Mouse (Mus musculus): ENCODE measurements around the gene Tm9sf2. TPM values are rescaled to one million over a fixed set of nuclear protein-coding genes. Genes with fewer than 3 reads are reported as not detected.
"Not testable (repeated sequence)": the region's sequence is repeated elsewhere in the genome, so short reads cannot be mapped to it uniquely, and the experiment has no call there.

Tm9sf2 gene
- polyA plus RNA-seq, 1 experiment from 2014 or later: 191 TPM

GRCm38 (mm10) chr14:122081308-122081707 lies 25.5 kb upstream of the Tm9sf2 start:
- peaks cover 5% of the 10 kb centered on the region; the same call in 1 of the 2 replicates for H3K9me3 ChIP-seq (ENCODE audit: control insufficient read depth, low read length)

DNA sequence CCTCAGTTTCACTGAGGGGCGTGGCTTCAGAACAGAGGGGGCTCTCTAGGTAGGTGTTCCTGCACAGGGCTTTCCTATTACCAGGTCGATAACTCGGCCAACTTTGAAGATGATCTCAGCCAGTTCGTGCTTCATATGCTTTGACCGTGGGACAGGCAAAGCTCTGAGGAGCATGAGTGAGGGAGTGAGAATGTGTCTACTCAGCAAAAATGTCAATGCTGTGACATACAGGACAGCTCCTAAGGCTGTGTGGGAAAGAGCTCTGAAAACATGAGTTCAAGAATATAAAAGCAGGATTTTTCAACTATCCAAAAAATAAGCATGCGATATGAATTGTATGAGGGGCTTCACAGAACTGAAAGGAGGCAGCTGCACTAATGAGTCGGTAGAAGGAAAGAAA lies 23.3 kb upstream of the Tm9sf2 start:
- Histone ChIP-seq H3K4me3 (ENCODE audit: low read depth, low read length) (no peak overlapping the region), H3K27me3 (replicated peaks; ENCODE audit: control insufficient read depth, insufficient read depth, low read length) (no peaks in the 10 kb centered on the region), H3K9me3 (ENCODE audit: control insufficient read depth, low read length) (peaks cover 5% of the 10 kb centered on the region; the same call in 1 of the 2 replicates), H3K4me2 (ENCODE audit: low read length) (no peak overlapping the region), H3K36me3 (ENCODE audit: control insufficient read depth, insufficient read depth, low read length) (no peaks in the 10 kb centered on the region), H3K4me1 (replicated peaks; ENCODE audit: control insufficient read depth, insufficient read depth, low read length) (no peaks in the 10 kb centered on the region), H3K9ac (ENCODE audit: low read length) (no peak overlapping the region), H3K27ac (ENCODE audit: low read depth) (no peak overlapping the region)
- ATAC-seq (replicated peaks; ENCODE audit: low FRiP score, low TSS enrichment, low read depth): no peak
- no peak for DNase-seq (ENCODE audit: low spot score)
- 83% methylated on average over 7 of the region's 7 CpGs for WGBS

More at GRCm38 (mm10) chr14:122081308-122081707, 25.5 kb upstream of the Tm9sf2 start:
- Histone ChIP-seq H3K4me1 (replicated peaks; ENCODE audit: control insufficient read depth, insufficient read depth, low read length) (no peaks in the 10 kb centered on the region), H3K36me3 (ENCODE audit: control insufficient read depth, insufficient read depth, low read length) (no peaks in the 10 kb centered on the region), H3K27ac (ENCODE audit: low read depth) (peak overlapping the region; percentile 30; the same call in 1 of the 2 replicates), H3K4me2 (ENCODE audit: low read length) (no peak overlapping the region), H3K4me3 (ENCODE audit: low read depth, low read length) (no peak overlapping the region), H3K27me3 (replicated peaks; ENCODE audit: control insufficient read depth, insufficient read depth, low read length) (no peaks in the 10 kb centered on the region), H3K9ac (ENCODE audit: low read length) (no peak overlapping the region)
- peak; percentile 86 for ATAC-seq (replicated peaks; ENCODE audit: low FRiP score, low TSS enrichment, low read depth)
- 15% methylated on average over 3 of the region's 3 CpGs for WGBS
- DNase-seq (ENCODE audit: low spot score): no peak

DNA sequence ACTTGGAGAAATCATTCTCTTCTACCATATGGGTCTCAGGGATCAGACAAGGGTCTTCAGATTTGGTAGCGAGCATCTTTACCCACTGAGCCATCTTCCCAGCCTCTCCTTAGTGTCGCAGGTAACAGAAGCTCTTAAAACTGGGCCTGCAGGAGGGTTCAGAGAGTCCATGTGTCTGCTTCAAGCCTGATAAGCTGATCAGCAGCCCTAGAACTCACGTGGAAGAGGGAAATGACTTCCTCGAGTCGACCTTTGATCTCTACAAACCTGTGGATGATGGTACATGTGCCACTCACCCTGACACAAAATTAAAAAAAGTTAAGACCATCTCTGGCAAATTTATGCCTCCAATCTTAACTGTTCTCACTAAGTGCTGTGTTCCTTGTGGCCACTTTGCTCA lies 18.9 kb upstream of the Tm9sf2 start:
- 76% methylated on average over 5 of the region's 5 CpGs for WGBS
- Histone ChIP-seq H3K4me2 (ENCODE audit: low read length) (no peak overlapping the region), H3K4me1 (replicated peaks; ENCODE audit: control insufficient read depth, insufficient read depth, low read length) (no peaks in the 10 kb centered on the region), H3K36me3 (ENCODE audit: control insufficient read depth, insufficient read depth, low read length) (no peaks in the 10 kb centered on the region), H3K4me3 (ENCODE audit: low read depth, low read length) (no peak overlapping the region), H3K9ac (ENCODE audit: low read length) (no peak overlapping the region), H3K27me3 (replicated peaks; ENCODE audit: control insufficient read depth, insufficient read depth, low read length) (no peaks in the 10 kb centered on the region), H3K9me3 (ENCODE audit: control insufficient read depth, low read length) (peaks cover 5% of the 10 kb centered on the region; the same call in 1 of the 2 replicates), H3K27ac (ENCODE audit: low read depth) (no peak overlapping the region)
- ATAC-seq (replicated peaks; ENCODE audit: low FRiP score, low TSS enrichment, low read depth): no peak
- DNase-seq (ENCODE audit: low spot score): no peak

DNA sequence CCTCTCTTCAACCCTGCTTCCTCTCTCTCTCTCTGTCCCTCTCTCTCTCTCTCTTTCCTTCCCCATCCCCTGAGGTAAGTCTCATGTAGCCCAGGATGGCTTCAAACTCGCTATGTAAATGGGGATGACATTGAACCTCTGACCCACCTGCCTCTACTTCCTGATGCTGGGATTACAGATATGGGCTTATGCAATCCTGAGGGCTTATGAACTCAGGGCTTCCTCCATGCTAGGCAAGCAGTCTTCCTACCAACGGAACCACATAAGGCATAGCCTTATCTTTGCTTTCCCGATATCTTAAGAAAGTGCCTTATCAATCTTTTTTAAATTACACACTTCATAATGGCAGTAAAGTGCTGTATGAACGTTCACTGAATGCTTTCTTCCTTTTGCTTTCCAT lies 14.5 kb upstream of the Tm9sf2 start:
- no peaks in the 10 kb centered on the region for H3K9me3 ChIP-seq (ENCODE audit: control insufficient read depth, low read length)
- no peak overlapping the region for H3K27ac ChIP-seq (ENCODE audit: low read depth)
- H3K27me3 ChIP-seq (replicated peaks; ENCODE audit: control insufficient read depth, insufficient read depth, low read length): no peaks in the 10 kb centered on the region
- H3K4me3 ChIP-seq (ENCODE audit: low read depth, low read length): no peak overlapping the region
- no peak overlapping the region for H3K4me2 ChIP-seq (ENCODE audit: low read length)
- no peak overlapping the region for H3K9ac ChIP-seq (ENCODE audit: low read length)
- ATAC-seq (replicated peaks; ENCODE audit: low FRiP score, low TSS enrichment, low read depth) (no peak), DNase-seq (ENCODE audit: low spot score) (no peak)
- no peaks in the 10 kb centered on the region for H3K36me3 ChIP-seq (ENCODE audit: control insufficient read depth, insufficient read depth, low read length)
- no peaks in the 10 kb centered on the region for H3K4me1 ChIP-seq (replicated peaks; ENCODE audit: control insufficient read depth, insufficient read depth, low read length)
- WGBS: 64% methylated on average over 4 of the region's 4 CpGs

DNA sequence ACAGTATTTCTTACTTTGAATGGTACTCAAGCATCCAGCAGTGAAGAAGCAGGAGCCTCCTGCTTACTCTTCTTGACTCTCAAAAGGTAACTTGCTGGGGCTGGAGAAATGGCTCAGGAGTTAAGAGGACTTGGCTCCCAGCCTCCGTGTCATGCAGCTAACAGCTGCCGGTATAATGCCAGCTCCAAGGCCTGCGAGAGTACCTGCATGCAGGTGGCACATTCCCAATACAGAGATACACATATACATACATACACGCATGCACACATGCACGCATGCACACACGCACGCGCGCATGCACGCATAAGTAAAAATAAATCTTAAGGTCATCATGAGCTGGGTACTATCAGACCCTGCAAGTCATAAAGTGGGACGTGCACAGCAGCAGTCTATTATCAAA lies 10.5 kb upstream of the Tm9sf2 start:
- no peak overlapping the region for H3K9ac ChIP-seq (ENCODE audit: low read length)
- H3K4me1 ChIP-seq (replicated peaks; ENCODE audit: control insufficient read depth, insufficient read depth, low read length): no peaks in the 10 kb centered on the region
- ATAC-seq (replicated peaks; ENCODE audit: low FRiP score, low TSS enrichment, low read depth) (no peak), DNase-seq (ENCODE audit: low spot score) (no peak)
- no peaks in the 10 kb centered on the region for H3K9me3 ChIP-seq (ENCODE audit: control insufficient read depth, low read length)
- no peak overlapping the region for H3K27ac ChIP-seq (ENCODE audit: low read depth)
- H3K4me3 ChIP-seq (ENCODE audit: low read depth, low read length): no peak overlapping the region
- 98% methylated on average over 11 of the region's 11 CpGs for WGBS
- H3K4me2 ChIP-seq (ENCODE audit: low read length): no peak overlapping the region
- H3K36me3 ChIP-seq (ENCODE audit: control insufficient read depth, insufficient read depth, low read length): no peaks in the 10 kb centered on the region
- H3K27me3 ChIP-seq (replicated peaks; ENCODE audit: control insufficient read depth, insufficient read depth, low read length): no peaks in the 10 kb centered on the region

- WGBS: 87% methylated on average over 4 of the region's 4 CpGs
- no peak for ATAC-seq (replicated peaks; ENCODE audit: low FRiP score, low TSS enrichment, low read depth)
Measured at GRCm38 (mm10) chr14:122099584-122099983, 7.3 kb upstream of the Tm9sf2 start.

DNA sequence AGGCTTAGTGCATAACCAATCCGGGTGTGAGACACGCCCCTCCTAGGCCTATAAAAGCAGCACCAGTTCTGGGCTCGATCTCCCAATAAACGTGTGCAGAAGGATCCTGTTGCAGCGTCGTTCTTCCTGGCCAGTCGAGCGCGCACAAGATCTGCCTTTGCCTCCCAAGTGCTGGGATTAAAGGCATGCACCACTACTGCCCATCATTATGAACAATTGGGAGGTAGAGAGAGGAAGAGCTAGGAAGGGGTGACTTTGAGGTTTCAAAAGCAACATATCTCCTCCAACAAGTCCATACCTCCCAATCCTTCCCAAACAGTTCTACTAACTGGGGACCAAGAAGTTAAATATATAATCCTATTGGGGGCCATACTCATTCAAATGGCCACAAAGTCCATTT lies 4.9 kb upstream of the Tm9sf2 start:
- ATAC-seq (replicated peaks; ENCODE audit: low FRiP score, low TSS enrichment, low read depth); H3K27me3 ChIP-seq (replicated peaks; ENCODE audit: control insufficient read depth, insufficient read depth, low read length); H3K9me3 ChIP-seq (ENCODE audit: control insufficient read depth, low read length); DNase-seq (ENCODE audit: low spot score); H3K36me3 ChIP-seq (ENCODE audit: control insufficient read depth, insufficient read depth, low read length); H3K9ac ChIP-seq (ENCODE audit: low read length); H3K27ac ChIP-seq (ENCODE audit: low read depth); H3K4me2 ChIP-seq (ENCODE audit: low read length); H3K4me3 ChIP-seq (ENCODE audit: low read depth, low read length): not testable (repeated sequence)
- peaks cover 12% of the 10 kb centered on the region; the same call in 1 of the 2 replicates for H3K4me1 ChIP-seq (replicated peaks; ENCODE audit: control insufficient read depth, insufficient read depth, low read length)
- WGBS: 94% methylated on average over 9 of the region's 9 CpGs

More at GRCm38 (mm10) chr14:122099584-122099983, 7.3 kb upstream of the Tm9sf2 start:
- H3K4me3 ChIP-seq (ENCODE audit: low read depth, low read length): no peak overlapping the region
- no peak overlapping the region for H3K9ac ChIP-seq (ENCODE audit: low read length)
- H3K27me3 ChIP-seq (replicated peaks; ENCODE audit: control insufficient read depth, insufficient read depth, low read length): no peaks in the 10 kb centered on the region
- no peak overlapping the region for H3K27ac ChIP-seq (ENCODE audit: low read depth)
- DNase-seq (ENCODE audit: low spot score): no peak
- H3K36me3 ChIP-seq (ENCODE audit: control insufficient read depth, insufficient read depth, low read length): no peaks in the 10 kb centered on the region
- H3K9me3 ChIP-seq (ENCODE audit: control insufficient read depth, low read length): no peaks in the 10 kb centered on the region
- H3K4me2 ChIP-seq (ENCODE audit: low read length): no peak overlapping the region
- H3K4me1 ChIP-seq (replicated peaks; ENCODE audit: control insufficient read depth, insufficient read depth, low read length): no peaks in the 10 kb centered on the region

DNA sequence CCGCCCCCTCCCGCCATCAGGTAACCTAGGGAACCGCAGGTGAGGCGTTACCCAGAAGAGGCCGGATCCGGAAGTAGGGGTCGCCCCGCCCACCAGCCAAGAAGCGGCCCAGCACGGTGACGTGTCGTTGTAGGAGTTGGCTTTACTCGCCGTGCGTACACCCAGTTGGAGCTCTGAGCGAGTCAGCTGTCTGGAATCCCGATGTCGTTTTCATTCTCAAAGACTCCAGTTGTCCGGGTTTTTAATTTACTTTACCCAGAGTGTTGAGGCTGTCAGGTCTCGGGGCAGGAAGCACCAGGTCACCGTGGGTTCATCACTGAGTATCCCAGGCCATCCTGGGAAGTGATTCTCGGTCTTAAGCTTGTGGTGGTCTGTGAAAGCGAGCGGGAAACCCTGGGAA lies 2.0 kb upstream of the Tm9sf2 start:
- H3K4me2 ChIP-seq (ENCODE audit: low read length): peak overlapping the region; percentile 84
- under 1% methylated on average over 24 of the region's 24 CpGs for WGBS
- no peaks in the 10 kb centered on the region for H3K27me3 ChIP-seq (replicated peaks; ENCODE audit: control insufficient read depth, insufficient read depth, low read length)
- DNase-seq (ENCODE audit: low spot score) (peak; percentile 97), ATAC-seq (replicated peaks; ENCODE audit: low FRiP score, low TSS enrichment, low read depth) (peak; percentile 93)
- H3K4me3 ChIP-seq (ENCODE audit: low read depth, low read length): peak overlapping the region; percentile 47
- H3K36me3 ChIP-seq (ENCODE audit: control insufficient read depth, insufficient read depth, low read length): no peaks in the 10 kb centered on the region
- peak overlapping the region; percentile 96 for H3K27ac ChIP-seq (ENCODE audit: low read depth)
- no peaks in the 10 kb centered on the region for H3K9me3 ChIP-seq (ENCODE audit: control insufficient read depth, low read length)
- peaks cover 26% of the 10 kb centered on the region for H3K4me1 ChIP-seq (replicated peaks; ENCODE audit: control insufficient read depth, insufficient read depth, low read length)
- H3K9ac ChIP-seq (ENCODE audit: low read length): peak overlapping the region; percentile 54

All from intestine, embryonic 14.5 days (tissue).